Mouse (Mus musculus) hindbrain, embryonic 12.5 days (tissue): ENCODE measurements at regions not wholly inside any gene's neighbourhood (a gene's known extent, or its start where the extent isn't known, plus 50 kb on each side); places are given as distances from the start of the nearest gene placed in this dataset.

Experiments used
- ATAC-seq: fragments of 200-750 bp; cut with Nextera tagmentation; 2 replicates; pipeline ENCODE4 v1.8.0; 2017; ENCODE audit warnings: moderate TSS enrichment; ENCODE audit not compliant: low FRiP score
- H3K27ac ChIP-seq: fragments of 300-500 bp; sonication (generic); 2 replicates; pipeline ENCODE4 v1.5.1; 2016; ENCODE audit warnings: mild to moderate bottlenecking
- H3K27me3 ChIP-seq: fragments of 300-500 bp; sonication (generic); 2 replicates; pipeline ENCODE4 v1.6.1; 2016; ENCODE audit warnings: mild to moderate bottlenecking
- H3K36me3 ChIP-seq: fragments of 300-500 bp; sonication (generic); 2 replicates; pipeline ENCODE4 v1.6.1; 2016; ENCODE audit warnings: mild to moderate bottlenecking
- H3K4me1 ChIP-seq: fragments of 300-500 bp; sonication (generic); 2 replicates; pipeline ENCODE4 v1.6.1; 2016
- H3K4me2 ChIP-seq: fragments of 300-500 bp; sonication (generic); replicated peaks from 2 replicates; pipeline ENCODE4 v1.6.1; 2016; ENCODE audit warnings: mild to moderate bottlenecking
- H3K4me3 ChIP-seq: fragments of 300-500 bp; sonication (generic); 2 replicates; pipeline ENCODE4 v1.5.1; 2016; ENCODE audit warnings: mild to moderate bottlenecking
- H3K9ac ChIP-seq: fragments of 300-500 bp; sonication (generic); 2 replicates; pipeline ENCODE4 v1.6.1; 2016; ENCODE audit warnings: mild to moderate bottlenecking, moderate library complexity
- H3K9me3 ChIP-seq: fragments of 300-500 bp; sonication (generic); replicated peaks from 2 replicates; pipeline ENCODE4 v1.6.1; 2016; ENCODE audit warnings: mild to moderate bottlenecking
- WGBS: fragments of 180-500 bp; shearing (Covaris S2); methylation state at CpG from one replicate; pipeline ENCODE4 v1.1.7; 2016; 5-methylcytosine and 5-hydroxymethylcytosine counted together

- Histone ChIP-seq H3K9ac (no peak overlapping the region), H3K27ac (no peak overlapping the region), H3K4me2 (no peak overlapping the region), H3K36me3 (no peaks in the 10 kb centered on the region), H3K4me3 (no peak overlapping the region), H3K27me3 (no peaks in the 10 kb centered on the region), H3K4me1 (no peaks in the 10 kb centered on the region), H3K9me3 (no peaks in the 10 kb centered on the region)
- WGBS, result 87% methylated on average over 4 of the region's 4 CpGs
- ATAC-seq, result no peak
These were observed 1004.2 kb upstream of the Ncam2 start for GRCm38 (mm10) chr16:80196302-80196701.

DNA sequence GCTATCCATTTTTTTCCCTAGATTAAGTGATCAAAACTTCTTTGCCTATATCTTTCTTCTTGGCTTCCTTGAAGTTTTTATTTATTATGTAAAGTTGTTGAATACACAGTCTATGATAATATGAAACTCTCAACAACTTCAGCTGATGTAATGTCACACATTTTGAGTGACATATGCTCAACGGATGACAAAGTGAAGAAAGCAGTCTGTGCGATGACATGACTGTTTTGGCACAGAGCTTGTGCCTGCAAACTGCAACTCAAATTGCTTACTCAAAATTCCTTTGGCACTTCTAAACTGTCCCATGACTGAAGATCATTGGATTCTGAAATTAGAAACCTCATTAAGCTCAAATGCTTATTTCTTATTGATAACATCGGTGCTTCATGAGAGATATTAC, 997.7 kb upstream of the Ncam2 start:
- WGBS, result 89% methylated on average over 3 of the region's 3 CpGs
- ATAC-seq, result no peak
- no peaks in the 10 kb centered on the region for H3K4me1 ChIP-seq

DNA sequence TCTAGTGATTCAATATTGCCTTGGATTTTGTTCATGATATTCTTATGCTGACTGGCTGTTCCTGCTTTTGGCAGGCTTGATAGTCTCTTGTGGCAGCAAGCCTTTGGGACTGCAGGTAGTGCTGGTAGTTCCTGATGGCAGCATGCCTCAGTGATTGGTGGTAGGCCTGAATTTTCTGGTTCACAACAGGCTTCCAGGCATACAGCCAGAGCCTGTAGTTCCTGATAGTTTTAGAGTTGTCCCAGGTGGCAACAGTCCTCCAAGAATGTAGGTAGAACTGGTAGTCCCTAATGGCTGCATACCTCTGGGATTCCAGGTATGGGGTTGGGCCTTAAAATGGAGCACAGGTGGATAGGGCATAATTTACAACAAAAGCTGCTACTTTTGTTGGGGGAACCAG, 987.7 kb upstream of the Ncam2 start:
- H3K9ac ChIP-seq, result no peak overlapping the region
- H3K4me2 ChIP-seq, result no peak overlapping the region
- H3K4me3 ChIP-seq, result no peak overlapping the region
- H3K27me3 ChIP-seq, result no peaks in the 10 kb centered on the region
- H3K36me3 ChIP-seq, result no peaks in the 10 kb centered on the region
- H3K9me3 ChIP-seq, result no peaks in the 10 kb centered on the region
- no peak overlapping the region for H3K27ac ChIP-seq
- H3K4me1 ChIP-seq, result no peaks in the 10 kb centered on the region
- ATAC-seq, result no peak

More for the DNA sequence above, 997.7 kb upstream of the Ncam2 start:
- Histone ChIP-seq H3K27ac (no peak overlapping the region), H3K4me3 (no peak overlapping the region), H3K9ac (no peak overlapping the region), H3K9me3 (no peaks in the 10 kb centered on the region), H3K27me3 (no peaks in the 10 kb centered on the region), H3K36me3 (no peaks in the 10 kb centered on the region), H3K4me2 (no peak overlapping the region)

GRCm38 (mm10) chr16:80255441-80255840, 945.1 kb upstream of the Ncam2 start:
- no peaks in the 10 kb centered on the region for H3K36me3 ChIP-seq
- no peak overlapping the region for H3K4me2 ChIP-seq
- ATAC-seq, result no peak
- no peaks in the 10 kb centered on the region for H3K9me3 ChIP-seq
- H3K4me3 ChIP-seq, result no peak overlapping the region
- H3K4me1 ChIP-seq, result no peaks in the 10 kb centered on the region
- H3K27ac ChIP-seq, result no peak overlapping the region
- H3K9ac ChIP-seq, result no peak overlapping the region
- no peaks in the 10 kb centered on the region for H3K27me3 ChIP-seq

GRCm38 (mm10) chr16:80266151-80266617, 934.3 kb upstream of the Ncam2 start:
- no peak overlapping the region for H3K27ac ChIP-seq
- 54% methylated on average over 5 of the region's 5 CpGs for WGBS

DNA sequence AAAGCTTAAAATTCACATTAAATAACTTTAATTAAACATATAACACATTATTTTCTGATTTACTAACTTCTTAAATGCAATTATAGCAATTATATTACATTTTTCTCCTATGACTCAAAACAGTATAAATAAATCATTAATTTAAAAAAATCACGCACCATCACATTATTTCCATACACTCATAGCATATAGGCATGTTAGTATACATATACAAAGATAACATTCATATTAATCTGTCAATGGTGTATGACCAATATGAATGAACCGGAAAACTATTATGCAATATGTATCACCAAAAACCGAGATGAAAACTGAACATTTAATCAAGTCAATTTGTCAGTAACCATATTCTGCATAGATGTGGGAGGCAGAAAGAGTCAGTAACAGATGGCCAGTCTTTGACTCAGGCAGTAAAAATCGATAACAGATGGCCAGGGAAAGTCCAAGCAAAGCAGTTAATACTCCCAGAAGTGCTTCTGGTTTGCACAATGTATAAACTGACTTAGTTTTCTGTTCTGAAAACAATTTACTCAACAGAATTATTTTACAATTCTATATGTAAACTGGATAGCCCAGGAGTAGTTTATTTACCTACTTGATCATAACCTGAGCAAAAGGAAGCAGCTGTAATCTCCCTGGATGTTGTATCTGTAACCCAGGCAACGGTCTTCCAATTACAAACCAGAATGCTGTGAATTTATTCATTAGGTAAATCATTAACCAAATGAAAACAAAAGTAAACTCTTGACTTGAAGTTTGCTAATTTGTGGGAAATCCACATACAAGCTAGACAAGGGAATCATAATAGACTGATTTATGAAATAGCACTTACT, 928.0 kb upstream of the Ncam2 start:
- Histone ChIP-seq H3K4me1 (no peaks in the 10 kb centered on the region), H3K9ac (no peak overlapping the region), H3K9me3 (no peaks in the 10 kb centered on the region), H3K27me3 (no peaks in the 10 kb centered on the region), H3K4me3 (no peak overlapping the region), H3K36me3 (no peaks in the 10 kb centered on the region), H3K27ac (no peak overlapping the region), H3K4me2 (no peak overlapping the region)
- WGBS, result 63% methylated on average over 5 of the region's 5 CpGs
- peak; percentile 71; the same call in 1 of the 2 replicates for ATAC-seq

More at GRCm38 (mm10) chr16:80266151-80266617, 934.3 kb upstream of the Ncam2 start:
- Histone ChIP-seq H3K4me2 (no peak overlapping the region), H3K36me3 (no peaks in the 10 kb centered on the region), H3K4me1 (no peaks in the 10 kb centered on the region), H3K4me3 (no peak overlapping the region), H3K9me3 (no peaks in the 10 kb centered on the region), H3K27me3 (no peaks in the 10 kb centered on the region), H3K9ac (no peak overlapping the region)
- peak; percentile 74 for ATAC-seq
